Mouse (Mus musculus): ENCODE results near the gene Nkx2-4.

GRCm38 (mm10) chr2:147085072-147085870 is at the start of gene Nkx2-4:
- no peak for TF ChIP-seq CTCF (IDR thresholded peaks at IDR 0.05; ENCODE audit: low read depth)
- TF ChIP-seq EP300 (IDR thresholded peaks at IDR 0.05; ENCODE audit: low read depth): no peak

Data from heart, postnatal 0 days (tissue).